Mouse (Mus musculus): Measurements from ENCODE around the gene Hid1.

DNA sequence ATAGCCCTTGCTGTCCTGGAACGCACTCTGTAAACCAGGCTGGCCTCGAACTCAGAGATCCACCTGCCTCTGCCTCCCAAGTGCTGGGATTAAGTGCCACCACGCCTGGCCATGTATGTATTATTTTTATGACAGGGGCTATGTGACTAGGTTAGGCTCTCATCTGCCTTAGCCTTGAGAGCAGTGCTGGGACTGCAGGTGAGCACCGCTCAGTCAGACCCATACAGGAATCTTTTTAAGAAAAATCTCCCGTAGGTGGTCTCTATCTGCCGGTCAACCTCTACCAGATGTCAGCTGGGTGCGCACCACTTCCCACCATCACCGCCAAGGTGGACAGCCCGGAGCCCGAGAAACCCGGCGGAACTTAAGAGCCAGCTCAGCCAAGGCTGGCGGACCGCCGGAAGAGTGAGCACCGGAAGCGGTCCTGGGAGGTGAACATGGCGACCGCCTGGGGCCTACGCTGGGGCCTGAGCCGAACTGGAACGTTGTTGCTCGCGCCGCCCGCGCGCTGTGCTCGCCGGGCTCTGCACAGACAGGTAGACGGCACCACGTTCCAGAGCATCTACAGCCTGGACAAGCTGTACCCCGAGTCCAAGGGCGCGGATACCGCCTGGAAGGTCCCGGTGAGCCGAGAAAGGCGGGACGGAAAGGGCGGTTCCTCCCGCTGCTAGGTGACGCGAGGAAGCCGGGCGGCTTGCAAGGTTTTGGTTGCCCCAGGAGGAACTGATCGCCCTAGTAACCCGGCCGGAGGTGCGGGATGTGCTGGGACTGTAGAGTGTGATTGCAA is 36.0 kb upstream of the Hid1 start, which contains the start of gene Mrpl58:
- TF ChIP-seq CTCF (IDR thresholded peaks at IDR 0.05; ENCODE audit: borderline replicate concordance, extremely low read depth, insufficient read depth, insufficient read length) (no peak), POLR2A (IDR thresholded peaks at IDR 0.05; ENCODE audit: borderline replicate concordance, extremely low read depth, insufficient read depth, insufficient read length, poor library complexity, severe bottlenecking) (peak; percentile 65; the same call in 1 of the 2 replicates)
